In the genomic region with DNA sequence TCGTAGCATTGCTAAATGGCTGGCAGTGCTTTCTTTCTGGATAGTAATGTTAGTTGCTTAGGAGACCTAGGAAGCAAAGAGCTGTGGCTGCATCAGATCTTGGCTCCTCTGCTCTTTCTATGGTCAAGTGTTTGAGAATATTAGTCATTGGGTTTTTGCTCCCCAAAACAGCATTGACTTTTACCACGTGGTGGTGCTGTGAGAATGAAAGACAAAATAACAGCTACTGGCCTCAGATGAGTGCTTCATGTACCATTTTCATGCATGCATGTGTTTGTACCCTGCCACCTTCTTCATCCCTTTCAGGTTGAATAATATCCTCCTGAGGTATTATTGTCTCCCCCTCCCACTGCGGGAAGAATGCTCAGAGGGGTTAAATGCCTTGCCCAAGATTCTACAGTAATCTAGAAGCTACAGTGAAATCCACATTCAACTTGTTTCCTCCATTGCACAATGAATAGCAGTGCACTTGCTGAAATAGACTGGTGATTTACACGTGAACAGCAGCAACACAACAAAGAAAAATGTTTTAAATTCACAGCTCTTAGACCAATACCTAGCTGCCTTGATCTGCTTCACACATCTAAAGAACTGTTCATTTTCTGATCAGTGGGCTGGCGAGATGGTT, we compare ENCODE assay signal across 21 mouse cellular contexts.
A peak's percentile ranks its signal among the peaks of the same experiment; 100 is the strongest.
DNase-seq lines count a peak whose midpoint lies in the region; ATAC-seq and TF ChIP-seq lines count a peak whose summit lies in the region.
"Had no signal": no experiment of that assay in that cellular context is flagged by ENCODE, and none has a peak within 500 bp of the region (broad histone marks: within the 10 kb centered on the region; RNA-seq: fewer than 3 reads in every experiment).

No protein-coding gene starts in this region.

- no peak overlapping the region for H3K4me2 ChIP-seq in forebrain, postnatal 0 days (ENCODE audit: low read depth)
- H3K4me2 ChIP-seq in forebrain, embryonic 12.5 days = no peak overlapping the region
- H3K4me2 ChIP-seq in lung, postnatal 0 days (replicated peaks; ENCODE audit: low read depth, low read length) = no peak overlapping the region
- H3K4me2 ChIP-seq: heart, embryonic 15.5 days; hindbrain, embryonic 15.5 days; kidney, embryonic 15.5 days; neural tube, embryonic 15.5 days had no signal

- ATAC-seq in forebrain, postnatal 0 days = no peak
- no peak for ATAC-seq in forebrain, embryonic 12.5 days (ENCODE audit: low FRiP score)
- no peak for ATAC-seq in lung, postnatal 0 days
- ATAC-seq in granulocyte monocyte progenitor cell, adult 5-6 weeks (replicated peaks; ENCODE audit: poor library complexity, severe bottlenecking) = peak; percentile 64

- TF ChIP-seq CTCF in forebrain, postnatal 0 days (IDR thresholded peaks at IDR 0.05; ENCODE audit: low read depth) = peak; percentile 7; the same call in 1 of the 2 replicates
- TF ChIP-seq CTCF in lung, postnatal 0 days (IDR thresholded peaks at IDR 0.05) = 0 out of 2 replicates have a peak, but pooled peaks have one; percentile 14

- H3K9me3 ChIP-seq in forebrain, postnatal 0 days (ENCODE audit: low read length) = no peaks in the 10 kb centered on the region
- H3K9me3 ChIP-seq in forebrain, embryonic 12.5 days = no peaks in the 10 kb centered on the region
- no peaks in the 10 kb centered on the region for H3K9me3 ChIP-seq in lung, postnatal 0 days (ENCODE audit: low read length)
- H3K9me3 ChIP-seq: heart, embryonic 15.5 days; hindbrain, embryonic 15.5 days; kidney, embryonic 15.5 days; limb, embryonic 10.5 days; neural tube, embryonic 15.5 days had no signal

- no peaks in the 10 kb centered on the region for H3K4me1 ChIP-seq in forebrain, postnatal 0 days (ENCODE audit: insufficient read depth)
- no peaks in the 10 kb centered on the region for H3K4me1 ChIP-seq in forebrain, embryonic 12.5 days
- H3K4me1 ChIP-seq in lung, postnatal 0 days (ENCODE audit: insufficient read depth, low read depth, low read length) = no peaks in the 10 kb centered on the region
- H3K4me1 ChIP-seq: hindbrain, embryonic 15.5 days; kidney, embryonic 15.5 days; limb, embryonic 10.5 days; neural tube, embryonic 15.5 days had no signal

- no peak for TF ChIP-seq EP300 in lung, postnatal 0 days (IDR thresholded peaks at IDR 0.05)

- H3K27me3 ChIP-seq in forebrain, postnatal 0 days (ENCODE audit: insufficient read depth, low read length) = no peaks in the 10 kb centered on the region
- H3K27me3 ChIP-seq in forebrain, embryonic 12.5 days = no peaks in the 10 kb centered on the region
- H3K27me3 ChIP-seq in lung, postnatal 0 days (replicated peaks; ENCODE audit: insufficient read depth, low read length) = no peaks in the 10 kb centered on the region
- H3K27me3 ChIP-seq: heart, embryonic 15.5 days; hindbrain, embryonic 15.5 days; kidney, embryonic 15.5 days; neural tube, embryonic 15.5 days had no signal

- 64% methylated on average over 5 of the region's 5 CpGs for WGBS in forebrain, postnatal 0 days
- WGBS in forebrain, embryonic 12.5 days = 74% methylated on average over 5 of the region's 5 CpGs
- 69% methylated on average over 5 of the region's 5 CpGs for WGBS in lung, postnatal 0 days

- H3K36me3 ChIP-seq in forebrain, postnatal 0 days (ENCODE audit: insufficient read depth) = peaks cover 23% of the 10 kb centered on the region
- no peaks in the 10 kb centered on the region for H3K36me3 ChIP-seq in forebrain, embryonic 12.5 days (replicated peaks)
- H3K36me3 ChIP-seq in lung, postnatal 0 days (ENCODE audit: insufficient read depth, low read length) = no peaks in the 10 kb centered on the region
- H3K36me3 ChIP-seq: heart, embryonic 15.5 days; kidney, embryonic 15.5 days; limb, embryonic 10.5 days had no signal

- H3K27ac ChIP-seq in forebrain, postnatal 0 days (ENCODE audit: low read depth, low read length) = no peak overlapping the region
- no peak overlapping the region for H3K27ac ChIP-seq in forebrain, embryonic 12.5 days
- H3K27ac ChIP-seq in lung, postnatal 0 days (ENCODE audit: low read length) = no peak overlapping the region
- H3K27ac ChIP-seq: heart, embryonic 15.5 days; hindbrain, embryonic 15.5 days; kidney, embryonic 15.5 days; limb, embryonic 10.5 days; liver, embryonic 14.5 days; macrophage; neural tube, embryonic 15.5 days had no signal

- DNase-seq in forebrain, postnatal 0 days = no peak
- DNase-seq in lung, postnatal 0 days (ENCODE audit: low spot score) = no peak
- no peak for DNase-seq in lung, adult 18-20 months
- DNase-seq in thymus, postnatal 25 days = peak; percentile 41
- no peak for DNase-seq in kidney, postnatal 36 days
- DNase-seq in yolk sac, embryonic 10.5 days (ENCODE audit: low spot score) = no peak
- DNase-seq: B cell, adult 2 months; cerebellum, adult 9-10 months; embryo, embryonic 11 days; gastrocnemius, postnatal 14 days; layer of hippocampus, adult 9-11 months; right cerebral cortex, adult 18-20 months had no signal

- H3K9ac ChIP-seq in forebrain, postnatal 0 days = no peak overlapping the region
- H3K9ac ChIP-seq in forebrain, embryonic 12.5 days = no peak overlapping the region
- H3K9ac ChIP-seq in lung, postnatal 0 days (replicated peaks; ENCODE audit: low read depth) = no peak overlapping the region
- H3K9ac ChIP-seq: heart, embryonic 15.5 days; hindbrain, embryonic 15.5 days; kidney, embryonic 15.5 days; liver, embryonic 14.5 days; neural tube, embryonic 15.5 days had no signal

- no peak overlapping the region for H3K4me3 ChIP-seq in forebrain, postnatal 0 days (ENCODE audit: low read depth, low read length)
- H3K4me3 ChIP-seq in forebrain, embryonic 12.5 days (replicated peaks) = no peak overlapping the region
- no peak overlapping the region for H3K4me3 ChIP-seq in lung, postnatal 0 days (ENCODE audit: low read depth, low read length)
- H3K4me3 ChIP-seq: heart, embryonic 15.5 days; hindbrain, embryonic 15.5 days; kidney, embryonic 15.5 days; limb, embryonic 10.5 days; neural tube, embryonic 15.5 days had no signal
